Mouse (Mus musculus): ENCODE measurements around the gene Btnl9. TPM values are rescaled to one million over a fixed set of nuclear protein-coding genes. Genes with fewer than 3 reads are reported as not detected.
"Not testable (repeated sequence)": the region's sequence is repeated elsewhere in the genome, so short reads cannot be mapped to it uniquely, and the experiment has no call there.

Btnl9 gene
- polyA plus RNA-seq, 1 experiment from 2014 or later = 1.6 TPM

GRCm38 (mm10) chr11:49202523-49203061 lies 15.6 kb upstream of the Btnl9 start:
- under 1% methylated on average over 10 of the region's 10 CpGs for WGBS (ENCODE audit: insufficient replicate concordance)
- peak overlapping the region; percentile 99 for H3K27ac ChIP-seq
- no peaks in the 10 kb centered on the region for H3K9me3 ChIP-seq (replicated peaks)
- H3K4me3 ChIP-seq = peak overlapping the region; percentile 79
- peak overlapping the region; percentile 89 for H3K4me2 ChIP-seq
- ATAC-seq = peak; percentile 17; the same call in 1 of the 2 replicates
- peaks cover 48% of the 10 kb centered on the region for H3K4me1 ChIP-seq
- no peaks in the 10 kb centered on the region for H3K27me3 ChIP-seq (replicated peaks)
- H3K9ac ChIP-seq = peak overlapping the region; percentile 90
- H3K36me3 ChIP-seq = peaks cover 13% of the 10 kb centered on the region

DNA sequence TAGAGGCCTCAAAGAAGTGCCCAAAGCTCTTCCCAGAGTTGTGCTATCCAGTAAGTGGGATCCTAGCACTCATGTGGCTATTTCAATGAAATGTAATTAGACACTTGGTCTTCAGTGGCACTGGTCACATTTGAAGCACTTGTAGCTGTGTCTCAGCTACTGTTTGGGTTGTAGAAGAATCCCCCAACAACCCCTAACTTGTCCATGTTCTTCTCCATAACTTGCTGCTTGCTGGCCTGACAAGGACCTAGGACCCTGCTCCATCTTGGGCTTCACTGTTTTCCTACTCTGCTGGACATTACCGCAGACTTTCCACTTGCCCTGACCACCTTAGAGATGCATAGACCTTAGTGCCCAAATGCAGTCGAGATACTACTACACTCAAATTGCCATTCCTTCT lies 15.1 kb upstream of the Btnl9 start:
- no peaks in the 10 kb centered on the region for H3K9me3 ChIP-seq (replicated peaks)
- H3K27me3 ChIP-seq (replicated peaks) = no peaks in the 10 kb centered on the region
- peak overlapping the region; percentile 90 for H3K9ac ChIP-seq
- WGBS (ENCODE audit: insufficient replicate concordance) = 47% methylated on average over 2 of the region's 2 CpGs
- no peak for ATAC-seq
- peaks cover 10% of the 10 kb centered on the region for H3K36me3 ChIP-seq
- H3K27ac ChIP-seq = peak overlapping the region; percentile 99
- H3K4me2 ChIP-seq = peak overlapping the region; percentile 89
- peaks cover 43% of the 10 kb centered on the region for H3K4me1 ChIP-seq
- H3K4me3 ChIP-seq = peak overlapping the region; percentile 79

GRCm38 (mm10) chr11:49201142-49201541 lies 14.2 kb upstream of the Btnl9 start:
- peaks cover 1% of the 10 kb centered on the region for H3K36me3 ChIP-seq
- no peak for ATAC-seq
- H3K27ac ChIP-seq = no peak overlapping the region
- H3K9me3 ChIP-seq (replicated peaks) = no peaks in the 10 kb centered on the region
- H3K4me1 ChIP-seq = peaks cover 33% of the 10 kb centered on the region
- H3K4me3 ChIP-seq = no peak overlapping the region
- H3K9ac ChIP-seq = 0 out of 2 replicates have a peak overlapping the region, but pooled peaks have one; percentile 35
- no peaks in the 10 kb centered on the region for H3K27me3 ChIP-seq (replicated peaks)
- H3K4me2 ChIP-seq = no peak overlapping the region

GRCm38 (mm10) chr11:49200666-49201065 lies 13.7 kb upstream of the Btnl9 start:
- Histone ChIP-seq H3K27me3 (replicated peaks) (no peaks in the 10 kb centered on the region), H3K4me2 (no peak overlapping the region), H3K27ac (no peak overlapping the region), H3K9ac (no peak overlapping the region), H3K9me3 (replicated peaks) (no peaks in the 10 kb centered on the region), H3K36me3 (no peaks in the 10 kb centered on the region), H3K4me3 (no peak overlapping the region), H3K4me1 (peaks cover 31% of the 10 kb centered on the region)
- no peak for ATAC-seq

DNA sequence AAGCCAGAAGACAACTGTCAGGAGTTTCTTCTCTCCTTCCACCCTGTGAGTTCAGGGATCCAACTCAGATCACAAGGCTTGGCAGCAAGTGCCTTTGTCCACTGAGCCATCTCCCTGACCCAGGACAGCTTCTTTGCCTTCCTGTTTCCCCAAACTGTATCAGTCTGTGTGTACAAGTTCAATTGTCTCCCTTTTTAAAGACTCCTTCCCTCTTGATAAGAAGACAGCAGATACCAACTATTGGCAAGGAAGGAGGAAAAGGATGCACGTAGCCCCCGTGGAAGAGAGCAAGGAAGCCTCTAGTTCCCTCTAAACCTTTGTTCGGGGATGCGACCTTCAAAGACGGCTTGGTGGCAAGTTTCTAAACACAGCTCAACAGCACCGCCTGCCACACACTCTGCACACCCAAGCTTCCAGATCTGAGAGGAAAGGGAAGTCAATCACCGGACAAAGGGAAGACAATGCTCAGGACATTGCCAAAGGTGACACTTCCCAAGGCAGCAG lies 8.9 kb upstream of the Btnl9 start:
- no peaks in the 10 kb centered on the region for H3K27me3 ChIP-seq (replicated peaks)
- H3K36me3 ChIP-seq = no peaks in the 10 kb centered on the region
- ATAC-seq = no peak
- H3K4me3 ChIP-seq = no peak overlapping the region
- WGBS (ENCODE audit: insufficient replicate concordance) = 39% methylated on average over 7 of the region's 7 CpGs
- H3K4me2 ChIP-seq = no peak overlapping the region
- H3K4me1 ChIP-seq = peaks cover 4% of the 10 kb centered on the region; the same call in 1 of the 2 replicates
- H3K9ac ChIP-seq = no peak overlapping the region
- H3K9me3 ChIP-seq (replicated peaks) = no peaks in the 10 kb centered on the region
- no peak overlapping the region for H3K27ac ChIP-seq

DNA sequence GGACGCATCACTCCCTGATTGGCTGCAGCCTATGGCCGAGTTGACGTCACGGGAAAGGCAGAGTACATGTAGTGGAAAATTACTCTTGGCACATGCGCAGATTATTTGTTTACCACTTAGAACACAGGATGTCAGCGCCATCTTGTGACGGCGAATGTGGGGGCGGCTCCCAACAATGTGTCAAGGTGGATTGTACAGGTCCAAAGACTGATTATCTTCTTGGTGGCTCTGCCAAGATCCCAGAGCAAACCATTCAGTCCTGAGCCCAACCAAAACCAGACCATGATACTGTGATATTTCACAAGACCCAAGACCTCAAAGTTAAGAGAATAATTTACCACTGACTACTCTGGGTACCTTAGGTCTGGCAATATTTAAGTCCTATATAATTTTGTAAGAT lies 7.8 kb upstream of the Btnl9 start:
- not testable (repeated sequence) for H3K4me1 ChIP-seq; H3K9ac ChIP-seq; H3K27me3 ChIP-seq (replicated peaks); H3K27ac ChIP-seq; H3K36me3 ChIP-seq; H3K4me2 ChIP-seq; H3K9me3 ChIP-seq (replicated peaks); ATAC-seq; H3K4me3 ChIP-seq
- WGBS (ENCODE audit: insufficient replicate concordance) = 85% methylated on average over 9 of the region's 9 CpGs

DNA sequence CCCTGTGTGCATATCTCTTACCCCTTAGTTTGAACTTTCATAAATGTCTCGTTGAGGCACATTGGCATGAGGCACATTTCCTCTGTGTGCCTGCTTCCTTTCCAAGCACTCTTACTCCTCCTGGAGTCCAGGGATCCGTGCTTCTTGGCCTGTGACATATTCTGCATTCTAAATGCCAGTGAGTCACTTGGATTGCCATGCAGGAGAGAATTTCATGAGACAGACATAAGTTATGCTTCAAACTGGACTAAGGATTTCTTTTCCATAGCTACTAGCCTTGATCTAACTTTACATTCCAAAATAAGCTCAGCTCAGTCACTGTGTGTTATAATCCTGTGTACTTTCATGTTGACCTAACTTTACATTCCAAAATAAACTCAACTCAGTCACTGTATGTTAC lies 4.1 kb upstream of the Btnl9 start:
- H3K27me3 ChIP-seq (replicated peaks) = no peaks in the 10 kb centered on the region; the same call in 1 of the 2 replicates
- H3K4me2 ChIP-seq = no peak overlapping the region
- H3K4me3 ChIP-seq = no peak overlapping the region
- no peak overlapping the region for H3K9ac ChIP-seq
- H3K36me3 ChIP-seq = no peaks in the 10 kb centered on the region
- ATAC-seq = no peak
- no peaks in the 10 kb centered on the region for H3K9me3 ChIP-seq (replicated peaks)
- WGBS (ENCODE audit: insufficient replicate concordance) = 28% methylated on average over 2 of the region's 2 CpGs
- no peaks in the 10 kb centered on the region for H3K4me1 ChIP-seq
- no peak overlapping the region for H3K27ac ChIP-seq

DNA sequence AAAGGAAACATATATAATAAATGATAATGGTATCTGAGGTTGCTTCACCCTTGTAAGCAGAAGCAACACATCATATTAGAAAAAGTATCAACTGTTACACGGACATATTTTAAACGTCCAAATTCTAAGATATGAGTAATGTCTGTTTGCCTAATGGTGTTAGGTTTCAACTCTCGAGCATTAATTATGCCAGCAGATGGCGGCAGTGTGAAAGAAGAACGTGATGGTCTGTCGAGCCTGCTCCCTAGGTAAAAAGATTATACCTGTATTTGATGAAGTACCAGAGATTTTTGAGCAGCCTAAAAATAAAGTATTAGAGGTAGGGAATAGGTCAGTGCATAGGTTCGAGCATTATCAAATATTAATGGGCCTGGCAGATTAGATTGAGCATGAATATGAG lies 2.8 kb upstream of the Btnl9 start:
- H3K36me3 ChIP-seq = no peaks in the 10 kb centered on the region
- no peak overlapping the region for H3K4me2 ChIP-seq

DNA sequence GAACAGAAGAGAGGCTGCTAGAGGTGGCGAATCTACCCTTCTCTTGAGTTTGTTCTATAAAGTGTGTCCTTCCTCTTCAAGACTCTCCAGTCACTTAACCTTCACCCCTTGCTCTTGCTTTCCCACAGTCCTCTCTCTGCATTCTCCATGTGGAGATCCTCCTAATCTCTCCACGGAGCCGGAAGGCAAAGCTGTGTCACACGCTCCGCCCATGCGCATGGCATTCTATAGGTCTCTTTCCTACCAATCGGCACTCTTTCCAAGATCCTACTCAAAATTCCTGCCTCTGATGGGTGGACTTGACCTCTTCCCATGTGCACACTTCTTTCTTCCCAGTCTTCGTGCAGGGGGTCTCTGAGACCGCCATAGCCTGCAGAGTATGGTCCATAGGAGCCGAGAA lies 742 bp upstream of the Btnl9 start:
- WGBS (ENCODE audit: insufficient replicate concordance) = 66% methylated on average over 10 of the region's 10 CpGs
- Histone ChIP-seq H3K4me1 (no peaks in the 10 kb centered on the region), H3K4me2 (no peak overlapping the region), H3K27me3 (replicated peaks) (no peaks in the 10 kb centered on the region; the same call in 1 of the 2 replicates), H3K36me3 (no peaks in the 10 kb centered on the region), H3K9ac (no peak overlapping the region), H3K9me3 (replicated peaks) (no peaks in the 10 kb centered on the region), H3K4me3 (no peak overlapping the region), H3K27ac (no peak overlapping the region)
- no peak for ATAC-seq

More for the DNA sequence above, 2.8 kb upstream of the Btnl9 start:
- 2% methylated on average over 7 of the region's 7 CpGs for WGBS (ENCODE audit: insufficient replicate concordance)
- Histone ChIP-seq H3K4me1 (no peaks in the 10 kb centered on the region), H3K9me3 (replicated peaks) (no peaks in the 10 kb centered on the region), H3K9ac (no peak overlapping the region), H3K27me3 (replicated peaks) (no peaks in the 10 kb centered on the region; the same call in 1 of the 2 replicates), H3K27ac (no peak overlapping the region), H3K4me3 (no peak overlapping the region)
- no peak for ATAC-seq

DNA sequence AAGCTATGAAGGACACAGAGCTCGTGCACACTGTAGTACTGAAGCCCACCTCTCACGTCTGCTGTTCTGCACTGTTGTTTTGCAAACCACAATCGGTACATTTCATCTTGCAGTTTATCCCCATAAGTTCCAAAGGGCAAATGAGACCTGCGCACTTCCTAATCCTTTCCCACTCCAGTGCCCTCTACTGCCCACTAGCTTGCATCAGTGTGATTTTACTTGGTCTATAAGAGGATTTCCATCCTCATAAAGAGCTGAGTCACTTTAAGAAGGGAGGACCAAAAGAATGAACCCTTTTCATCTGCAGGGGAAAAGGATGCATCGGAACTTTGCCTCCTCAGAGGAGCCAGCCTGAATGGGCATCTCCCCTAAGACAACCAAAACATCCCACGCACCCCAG lies 507 bp downstream of the Btnl9 start:
- WGBS (ENCODE audit: insufficient replicate concordance) = 67% methylated on average over 6 of the region's 6 CpGs
- H3K4me2 ChIP-seq = no peak overlapping the region
- no peak overlapping the region for H3K27ac ChIP-seq
- no peak overlapping the region for H3K4me3 ChIP-seq
- no peak for ATAC-seq
- H3K9me3 ChIP-seq (replicated peaks) = no peaks in the 10 kb centered on the region
- no peaks in the 10 kb centered on the region; the same call in 1 of the 2 replicates for H3K27me3 ChIP-seq (replicated peaks)
- H3K36me3 ChIP-seq = no peaks in the 10 kb centered on the region
- H3K4me1 ChIP-seq = no peaks in the 10 kb centered on the region
- no peak overlapping the region for H3K9ac ChIP-seq

GRCm38 (mm10) chr11:49183172-49183571 lies 3.8 kb downstream of the Btnl9 start:
- no peaks in the 10 kb centered on the region; the same call in 1 of the 2 replicates for H3K27me3 ChIP-seq (replicated peaks)
- WGBS (ENCODE audit: insufficient replicate concordance) = 69% methylated on average over 1 of the region's 1 CpGs
- no peaks in the 10 kb centered on the region for H3K4me1 ChIP-seq
- no peaks in the 10 kb centered on the region for H3K9me3 ChIP-seq (replicated peaks)
- no peak overlapping the region for H3K4me2 ChIP-seq
- no peak overlapping the region for H3K9ac ChIP-seq
- no peaks in the 10 kb centered on the region for H3K36me3 ChIP-seq
- no peak overlapping the region for H3K27ac ChIP-seq
- ATAC-seq = no peak
- no peak overlapping the region for H3K4me3 ChIP-seq

GRCm38 (mm10) chr11:49176047-49176779 lies 10.7 kb downstream of the Btnl9 start:
- not testable (repeated sequence) for H3K9ac ChIP-seq; H3K4me1 ChIP-seq; H3K4me3 ChIP-seq; H3K9me3 ChIP-seq (replicated peaks); H3K27ac ChIP-seq; H3K27me3 ChIP-seq (replicated peaks); H3K36me3 ChIP-seq; ATAC-seq; H3K4me2 ChIP-seq
- WGBS (ENCODE audit: insufficient replicate concordance) = 69% methylated on average over 4 of the region's 4 CpGs

All from liver, embryonic 12.5 days (tissue).